Mouse (Mus musculus) erythroblast, embryonic 14.5 days (primary cell): Measurements from ENCODE around the gene Dnajc1.

Source experiments
- GATA1 ChIP-seq: IDR thresholded peaks from 2 replicates; pipeline ENCODE4 v1.6.1; 2012; ENCODE audit warnings: low read length, inconsistent platforms, mixed read lengths
- TAL1 ChIP-seq: IDR thresholded peaks from 3 replicates; pipeline ENCODE4 v1.6.1; 2012; ENCODE audit warnings: low read length, inconsistent platforms, mixed read lengths

DNA sequence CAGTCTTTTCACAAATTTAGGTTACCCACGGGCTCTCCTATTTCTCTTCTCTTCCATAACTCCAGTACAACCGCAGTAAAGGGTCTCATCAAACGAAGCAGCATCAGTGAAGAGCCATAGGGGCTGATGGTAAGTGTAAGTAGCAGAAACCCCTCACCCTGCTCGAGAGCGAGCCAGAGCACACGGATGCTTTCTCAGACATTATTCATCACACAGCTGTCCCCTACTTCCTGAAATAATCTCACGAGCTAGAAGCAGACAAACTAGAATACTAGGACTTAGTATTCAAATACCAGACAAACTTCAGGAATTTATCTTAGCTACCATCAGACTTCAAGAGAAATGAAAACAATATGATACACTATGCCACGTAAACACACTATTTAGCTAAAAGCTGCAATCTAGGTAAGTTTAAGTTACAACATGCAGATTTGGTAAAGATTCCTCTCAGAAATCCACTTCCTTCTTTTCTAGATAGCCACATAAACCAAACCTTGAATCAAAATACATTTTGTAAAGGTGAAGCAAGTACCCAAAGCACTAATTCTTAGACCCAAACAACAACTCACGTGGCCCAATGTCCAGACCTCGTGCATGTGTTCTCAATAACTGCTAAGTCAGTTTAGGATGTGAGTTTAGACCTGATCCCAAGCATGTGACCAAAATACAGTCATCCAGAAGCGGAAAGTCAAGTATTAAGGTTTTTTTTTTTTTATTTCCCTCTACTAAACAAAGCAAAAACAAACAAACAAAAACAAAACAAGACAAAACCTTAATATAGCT, 20.0 kb downstream of the Dnajc1 start:
- TF ChIP-seq GATA1 (no peak), TAL1 (no peak)
